Mouse (Mus musculus): ENCODE measurements around the gene Pde4b.

The Pde4b gene

GRCm38 (mm10) chr4:102398512-102398911 is 311.2 kb downstream of the Pde4b start:
- DNase-seq (ENCODE audit: extremely low spot score): no peak

GRCm38 (mm10) chr4:102406848-102407247 is 319.5 kb downstream of the Pde4b start:
- no peak for DNase-seq (ENCODE audit: extremely low spot score)

- no peak for DNase-seq (ENCODE audit: extremely low spot score)
These were observed 320.8 kb downstream of the Pde4b start for GRCm38 (mm10) chr4:102408132-102408531.

GRCm38 (mm10) chr4:102408938-102409337 is 321.6 kb downstream of the Pde4b start:
- no peak for DNase-seq (ENCODE audit: extremely low spot score)

- no peak for DNase-seq (ENCODE audit: extremely low spot score)
These were observed 325.8 kb downstream of the Pde4b start for GRCm38 (mm10) chr4:102413101-102413500.

- DNase-seq (ENCODE audit: extremely low spot score): no peak
These were observed 326.5 kb downstream of the Pde4b start for GRCm38 (mm10) chr4:102413794-102414193.

GRCm38 (mm10) chr4:102414610-102415009 is 327.3 kb downstream of the Pde4b start:
- DNase-seq (ENCODE audit: extremely low spot score): no peak

GRCm38 (mm10) chr4:102420794-102421397 is 333.6 kb downstream of the Pde4b start:
- DNase-seq (ENCODE audit: extremely low spot score): no peak

- no peak for DNase-seq (ENCODE audit: extremely low spot score)
These were observed 334.1 kb downstream of the Pde4b start for GRCm38 (mm10) chr4:102421398-102421859.

- DNase-seq (ENCODE audit: extremely low spot score): no peak
These were observed 336.8 kb downstream of the Pde4b start for GRCm38 (mm10) chr4:102424104-102424503.

GRCm38 (mm10) chr4:102425422-102425821 is 338.1 kb downstream of the Pde4b start:
- no peak for DNase-seq (ENCODE audit: extremely low spot score)

- DNase-seq (ENCODE audit: extremely low spot score): no peak
These were observed 342.5 kb downstream of the Pde4b start for GRCm38 (mm10) chr4:102429730-102430341.

GRCm38 (mm10) chr4:102432040-102432782 is 344.9 kb downstream of the Pde4b start:
- no peak for DNase-seq (ENCODE audit: extremely low spot score)

GRCm38 (mm10) chr4:102439401-102440118 is 352.2 kb downstream of the Pde4b start:
- no peak for DNase-seq (ENCODE audit: extremely low spot score)

- no peak for DNase-seq (ENCODE audit: extremely low spot score)
These were observed 352.8 kb downstream of the Pde4b start for GRCm38 (mm10) chr4:102440119-102440481.

- DNase-seq (ENCODE audit: extremely low spot score): no peak
These were observed 356.2 kb downstream of the Pde4b start for GRCm38 (mm10) chr4:102443533-102443932.

GRCm38 (mm10) chr4:102444501-102444900 is 357.2 kb downstream of the Pde4b start:
- no peak for DNase-seq (ENCODE audit: extremely low spot score)

- DNase-seq (ENCODE audit: extremely low spot score): no peak
These were observed 359.0 kb downstream of the Pde4b start for GRCm38 (mm10) chr4:102446160-102446945.

- DNase-seq (ENCODE audit: extremely low spot score): no peak
These were observed 369.1 kb downstream of the Pde4b start for GRCm38 (mm10) chr4:102456426-102456825.

GRCm38 (mm10) chr4:102459216-102459999 is 372.1 kb downstream of the Pde4b start:
- DNase-seq (ENCODE audit: extremely low spot score): no peak

- no peak for DNase-seq (ENCODE audit: extremely low spot score)
These were observed 390.8 kb downstream of the Pde4b start for GRCm38 (mm10) chr4:102478104-102478503.
